Mouse (Mus musculus): ENCODE data around the gene Pigr. TPM values are rescaled to one million over a fixed set of nuclear protein-coding genes. Genes with fewer than 3 reads are reported as not detected.

Gene Pigr
- polyA plus RNA-seq, 1 experiment from 2014 or later = not detected

- 58% methylated on average over 6 of the region's 6 CpGs for WGBS
- H3K4me2 ChIP-seq (ENCODE audit: low read depth, severe bottlenecking) = no peak overlapping the region
Observed at GRCm38 (mm10) chr1:130838288-130838687, 11.8 kb downstream of the Pigr start.

DNA sequence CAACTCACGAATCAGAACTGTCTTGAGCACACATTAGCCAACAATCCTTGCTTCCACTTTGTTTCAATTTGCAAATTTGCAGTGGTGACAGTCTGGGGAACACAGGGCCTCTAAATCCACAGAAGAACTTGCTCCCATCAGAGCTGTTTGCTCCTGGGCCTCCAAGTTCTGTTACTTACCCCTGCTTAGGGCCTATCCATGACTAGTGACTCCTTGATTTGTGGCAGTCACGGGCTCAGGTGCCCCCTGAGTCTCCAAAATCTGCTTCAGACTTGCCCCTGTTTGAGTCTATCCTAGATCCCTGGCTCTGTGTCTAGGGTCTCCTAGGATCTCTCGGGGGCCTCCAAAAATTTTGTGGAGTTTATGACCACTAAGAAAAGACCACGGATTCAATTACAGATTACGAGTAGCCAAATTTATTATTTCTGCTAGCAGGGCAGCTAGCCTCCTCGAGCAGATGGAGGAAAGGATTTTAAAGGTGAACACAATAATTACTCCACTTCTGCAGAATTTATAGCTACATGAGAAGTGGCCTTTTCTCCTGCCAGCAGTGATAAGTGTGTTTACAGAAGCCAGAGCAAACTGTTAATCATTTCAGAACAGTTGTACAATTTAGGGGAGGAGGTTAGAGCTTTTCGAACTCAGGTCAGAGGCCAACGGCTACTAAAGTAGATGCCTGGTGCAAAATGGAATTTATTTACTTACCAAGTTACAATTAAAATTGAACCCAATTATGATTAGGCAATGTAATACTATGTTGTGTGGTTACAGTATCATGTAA lies 14.3 kb downstream of the Pigr start:
- H3K4me3 ChIP-seq (ENCODE audit: low read depth, low read length) = no peak overlapping the region
- no peaks in the 10 kb centered on the region for H3K9me3 ChIP-seq (ENCODE audit: control insufficient read depth, low read length)
- no peak overlapping the region for H3K9ac ChIP-seq (ENCODE audit: low read length)
- DNase-seq (ENCODE audit: low spot score) = no peak
- ATAC-seq (ENCODE audit: insufficient number of reproducible peaks, low FRiP score, low TSS enrichment, low read depth) = no peak
- WGBS = 43% methylated on average over 8 of the region's 8 CpGs
- H3K4me1 ChIP-seq (ENCODE audit: control insufficient read depth, insufficient read depth, low read length) = no peaks in the 10 kb centered on the region
- no peaks in the 10 kb centered on the region for H3K27me3 ChIP-seq (ENCODE audit: control insufficient read depth, insufficient read depth, low read length)
- no peaks in the 10 kb centered on the region for H3K36me3 ChIP-seq (ENCODE audit: control insufficient read depth, insufficient read depth, low read length)
- no peak overlapping the region for H3K27ac ChIP-seq (replicated peaks; ENCODE audit: low read depth, low read length)
- no peak overlapping the region for H3K4me2 ChIP-seq (ENCODE audit: low read depth, severe bottlenecking)

More at GRCm38 (mm10) chr1:130838288-130838687, 11.8 kb downstream of the Pigr start:
- H3K4me3 ChIP-seq (ENCODE audit: low read depth, low read length) = no peak overlapping the region
- H3K9me3 ChIP-seq (ENCODE audit: control insufficient read depth, low read length) = no peaks in the 10 kb centered on the region
- DNase-seq (ENCODE audit: low spot score) = no peak
- no peak overlapping the region for H3K27ac ChIP-seq (replicated peaks; ENCODE audit: low read depth, low read length)
- no peak overlapping the region for H3K9ac ChIP-seq (ENCODE audit: low read length)
- H3K27me3 ChIP-seq (ENCODE audit: control insufficient read depth, insufficient read depth, low read length) = no peaks in the 10 kb centered on the region
- no peaks in the 10 kb centered on the region for H3K4me1 ChIP-seq (ENCODE audit: control insufficient read depth, insufficient read depth, low read length)
- H3K36me3 ChIP-seq (ENCODE audit: control insufficient read depth, insufficient read depth, low read length) = no peaks in the 10 kb centered on the region
- no peak for ATAC-seq (ENCODE audit: insufficient number of reproducible peaks, low FRiP score, low TSS enrichment, low read depth)

DNA sequence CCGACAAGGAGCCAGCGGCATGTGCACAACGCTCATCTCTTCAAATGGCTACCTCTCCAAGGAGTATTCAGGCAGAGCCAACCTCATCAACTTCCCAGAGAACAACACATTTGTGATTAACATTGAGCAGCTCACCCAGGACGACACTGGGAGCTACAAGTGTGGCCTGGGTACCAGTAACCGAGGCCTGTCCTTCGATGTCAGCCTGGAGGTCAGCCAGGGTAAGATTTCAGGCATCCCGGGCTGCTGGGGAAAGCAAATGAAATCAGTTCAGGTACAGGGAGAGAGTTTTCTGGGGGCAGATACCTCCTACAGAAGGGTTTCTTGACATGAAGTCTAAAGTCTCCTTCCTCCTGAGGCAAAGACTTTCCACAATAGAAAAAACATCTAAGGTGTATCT lies 15.1 kb downstream of the Pigr start:
- H3K4me3 ChIP-seq (ENCODE audit: low read depth, low read length) = no peak overlapping the region
- no peaks in the 10 kb centered on the region for H3K27me3 ChIP-seq (ENCODE audit: control insufficient read depth, insufficient read depth, low read length)
- 90% methylated on average over 7 of the region's 7 CpGs for WGBS
- no peak overlapping the region for H3K27ac ChIP-seq (replicated peaks; ENCODE audit: low read depth, low read length)
- H3K4me2 ChIP-seq (ENCODE audit: low read depth, severe bottlenecking) = no peak overlapping the region
- H3K4me1 ChIP-seq (ENCODE audit: control insufficient read depth, insufficient read depth, low read length) = no peaks in the 10 kb centered on the region
- ATAC-seq (ENCODE audit: insufficient number of reproducible peaks, low FRiP score, low TSS enrichment, low read depth) (no peak), DNase-seq (ENCODE audit: low spot score) (no peak)
- no peaks in the 10 kb centered on the region for H3K9me3 ChIP-seq (ENCODE audit: control insufficient read depth, low read length)
- no peaks in the 10 kb centered on the region for H3K36me3 ChIP-seq (ENCODE audit: control insufficient read depth, insufficient read depth, low read length)
- no peak overlapping the region for H3K9ac ChIP-seq (ENCODE audit: low read length)

DNA sequence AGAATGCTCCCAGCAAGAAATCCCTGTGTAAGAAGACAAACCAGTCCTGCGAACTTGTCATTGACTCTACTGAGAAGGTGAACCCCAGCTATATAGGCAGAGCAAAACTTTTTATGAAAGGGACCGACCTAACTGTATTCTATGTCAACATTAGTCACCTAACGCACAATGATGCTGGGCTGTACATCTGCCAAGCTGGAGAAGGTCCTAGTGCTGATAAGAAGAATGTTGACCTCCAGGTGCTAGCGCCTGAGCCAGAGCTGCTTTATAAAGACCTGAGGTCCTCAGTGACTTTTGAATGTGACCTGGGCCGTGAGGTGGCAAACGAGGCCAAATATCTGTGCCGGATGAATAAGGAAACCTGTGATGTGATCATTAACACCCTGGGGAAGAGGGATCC lies 18.0 kb downstream of the Pigr start:
- WGBS = 91% methylated on average over 7 of the region's 7 CpGs
- H3K4me2 ChIP-seq (ENCODE audit: low read depth, severe bottlenecking) = no peak overlapping the region
- no peak overlapping the region for H3K27ac ChIP-seq (replicated peaks; ENCODE audit: low read depth, low read length)
- H3K9me3 ChIP-seq (ENCODE audit: control insufficient read depth, low read length) = no peaks in the 10 kb centered on the region
- no peak for ATAC-seq (ENCODE audit: insufficient number of reproducible peaks, low FRiP score, low TSS enrichment, low read depth)
- H3K4me1 ChIP-seq (ENCODE audit: control insufficient read depth, insufficient read depth, low read length) = no peaks in the 10 kb centered on the region
- no peak for DNase-seq (ENCODE audit: low spot score)
- H3K27me3 ChIP-seq (ENCODE audit: control insufficient read depth, insufficient read depth, low read length) = no peaks in the 10 kb centered on the region
- H3K36me3 ChIP-seq (ENCODE audit: control insufficient read depth, insufficient read depth, low read length) = no peaks in the 10 kb centered on the region
- H3K9ac ChIP-seq (ENCODE audit: low read length) = no peak overlapping the region
- H3K4me3 ChIP-seq (ENCODE audit: low read depth, low read length) = no peak overlapping the region

DNA sequence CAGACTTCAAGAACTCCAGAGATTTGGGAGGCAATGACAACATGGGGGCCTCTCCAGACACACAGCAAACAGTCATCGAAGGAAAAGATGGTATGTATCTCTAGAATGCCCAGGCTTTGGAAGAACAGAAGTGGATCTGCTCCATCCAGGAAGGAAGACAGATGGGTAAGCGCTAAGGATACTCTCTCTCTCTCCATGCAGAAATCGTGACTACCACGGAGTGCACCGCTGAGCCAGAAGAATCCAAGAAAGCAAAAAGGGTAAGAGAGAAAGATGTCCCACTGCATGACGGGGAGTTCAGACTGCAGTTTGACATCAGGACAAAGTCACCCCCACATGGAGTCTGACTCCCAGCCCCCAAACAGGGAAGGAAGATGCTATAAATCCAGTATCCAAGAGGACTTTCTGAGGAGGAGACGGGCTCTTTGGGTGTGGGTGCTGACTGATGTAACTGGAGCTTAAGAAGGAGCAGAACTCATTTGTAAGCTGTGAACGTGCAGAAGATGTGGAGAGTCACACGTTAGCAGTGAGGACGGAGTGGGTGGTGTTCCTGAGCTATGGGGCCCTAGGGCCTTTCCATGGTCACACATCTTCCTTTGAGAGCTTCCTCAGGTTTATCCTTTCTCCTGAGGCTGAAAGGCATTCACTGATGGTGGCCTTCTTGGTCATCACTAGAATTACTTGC lies 23.2 kb downstream of the Pigr start:
- H3K9ac ChIP-seq (ENCODE audit: low read length) = no peak overlapping the region
- no peaks in the 10 kb centered on the region for H3K4me1 ChIP-seq (ENCODE audit: control insufficient read depth, insufficient read depth, low read length)
- no peak overlapping the region for H3K4me2 ChIP-seq (ENCODE audit: low read depth, severe bottlenecking)
- DNase-seq (ENCODE audit: low spot score) (no peak), ATAC-seq (ENCODE audit: insufficient number of reproducible peaks, low FRiP score, low TSS enrichment, low read depth) (no peak)
- no peaks in the 10 kb centered on the region for H3K9me3 ChIP-seq (ENCODE audit: control insufficient read depth, low read length)
- H3K27me3 ChIP-seq (ENCODE audit: control insufficient read depth, insufficient read depth, low read length) = no peaks in the 10 kb centered on the region
- no peak overlapping the region for H3K4me3 ChIP-seq (ENCODE audit: low read depth, low read length)
- no peak overlapping the region for H3K27ac ChIP-seq (replicated peaks; ENCODE audit: low read depth, low read length)
- WGBS = 89% methylated on average over 10 of the region's 10 CpGs
- no peaks in the 10 kb centered on the region for H3K36me3 ChIP-seq (ENCODE audit: control insufficient read depth, insufficient read depth, low read length)

- no peak overlapping the region for H3K4me3 ChIP-seq (ENCODE audit: low read depth, low read length)
- ATAC-seq (ENCODE audit: insufficient number of reproducible peaks, low FRiP score, low TSS enrichment, low read depth) (no peak), DNase-seq (ENCODE audit: low spot score) (no peak)
- WGBS = 92% methylated on average over 5 of the region's 5 CpGs
- no peaks in the 10 kb centered on the region for H3K27me3 ChIP-seq (ENCODE audit: control insufficient read depth, insufficient read depth, low read length)
- H3K4me2 ChIP-seq (ENCODE audit: low read depth, severe bottlenecking) = no peak overlapping the region
- no peak overlapping the region for H3K9ac ChIP-seq (ENCODE audit: low read length)
- H3K27ac ChIP-seq (replicated peaks; ENCODE audit: low read depth, low read length) = no peak overlapping the region
- H3K4me1 ChIP-seq (ENCODE audit: control insufficient read depth, insufficient read depth, low read length) = no peaks in the 10 kb centered on the region
- H3K36me3 ChIP-seq (ENCODE audit: control insufficient read depth, insufficient read depth, low read length) = no peaks in the 10 kb centered on the region
- H3K9me3 ChIP-seq (ENCODE audit: control insufficient read depth, low read length) = no peaks in the 10 kb centered on the region
Observed at GRCm38 (mm10) chr1:130850405-130850804, 23.9 kb downstream of the Pigr start.

- Histone ChIP-seq H3K36me3 (ENCODE audit: control insufficient read depth, insufficient read depth, low read length) (no peaks in the 10 kb centered on the region), H3K27ac (replicated peaks; ENCODE audit: low read depth, low read length) (no peak overlapping the region), H3K27me3 (ENCODE audit: control insufficient read depth, insufficient read depth, low read length) (no peaks in the 10 kb centered on the region), H3K9me3 (ENCODE audit: control insufficient read depth, low read length) (no peaks in the 10 kb centered on the region), H3K9ac (ENCODE audit: low read length) (no peak overlapping the region), H3K4me3 (ENCODE audit: low read depth, low read length) (no peak overlapping the region), H3K4me1 (ENCODE audit: control insufficient read depth, insufficient read depth, low read length) (no peaks in the 10 kb centered on the region), H3K4me2 (ENCODE audit: low read depth, severe bottlenecking) (no peak overlapping the region)
- WGBS = 87% methylated on average over 9 of the region's 9 CpGs
- DNase-seq (ENCODE audit: low spot score) (no peak), ATAC-seq (ENCODE audit: insufficient number of reproducible peaks, low FRiP score, low TSS enrichment, low read depth) (no peak)
Observed at GRCm38 (mm10) chr1:130854819-130855218, 28.3 kb downstream of the Pigr start.

- WGBS = 87% methylated on average over 2 of the region's 2 CpGs
- Histone ChIP-seq H3K9ac (ENCODE audit: low read length) (no peak overlapping the region), H3K27me3 (ENCODE audit: control insufficient read depth, insufficient read depth, low read length) (no peaks in the 10 kb centered on the region), H3K36me3 (ENCODE audit: control insufficient read depth, insufficient read depth, low read length) (no peaks in the 10 kb centered on the region), H3K27ac (replicated peaks; ENCODE audit: low read depth, low read length) (no peak overlapping the region), H3K4me2 (ENCODE audit: low read depth, severe bottlenecking) (no peak overlapping the region), H3K9me3 (ENCODE audit: control insufficient read depth, low read length) (no peaks in the 10 kb centered on the region), H3K4me3 (ENCODE audit: low read depth, low read length) (no peak overlapping the region), H3K4me1 (ENCODE audit: control insufficient read depth, insufficient read depth, low read length) (no peaks in the 10 kb centered on the region)
- ATAC-seq (ENCODE audit: insufficient number of reproducible peaks, low FRiP score, low TSS enrichment, low read depth) (no peak), DNase-seq (ENCODE audit: low spot score) (no peak)
Observed at GRCm38 (mm10) chr1:130855723-130856122, 29.2 kb downstream of the Pigr start.

Measured in limb, embryonic 11.5 days (tissue).